Mouse (Mus musculus) intestine, embryonic 16.5 days (tissue): ENCODE data around the gene Ptprn2. TPM values are rescaled to one million over a fixed set of nuclear protein-coding genes. Genes with fewer than 3 reads are reported as not detected.

Experiments used
- ATAC-seq: fragments of 200-750 bp; cut with Nextera tagmentation; 2 replicates; pipeline ENCODE4 v1.8.0; 2017; ENCODE audit warnings: moderate TSS enrichment, moderate library complexity
- H3K27ac ChIP-seq: fragments of 300-500 bp; sonication (generic); 2 replicates; pipeline ENCODE4 v1.5.1; 2014; ENCODE audit warnings: mild to moderate bottlenecking, low read length
- H3K27me3 ChIP-seq: fragments of 300-500 bp; sonication (generic); replicated peaks from 2 replicates; pipeline ENCODE4 v1.6.1; 2014; ENCODE audit warnings: low read length, control low read depth, mixed read lengths; ENCODE audit not compliant: control insufficient read depth, insufficient read depth
- H3K36me3 ChIP-seq: fragments of 300-500 bp; sonication (generic); 2 replicates; pipeline ENCODE4 v1.6.1; 2014; ENCODE audit warnings: low read length, control low read depth; ENCODE audit not compliant: control insufficient read depth, insufficient read depth
- H3K4me1 ChIP-seq: fragments of 300-500 bp; sonication (generic); 2 replicates; pipeline ENCODE4 v1.6.1; 2014; ENCODE audit warnings: low read length, control low read depth, mixed read lengths; ENCODE audit not compliant: control insufficient read depth, insufficient read depth
- H3K4me2 ChIP-seq: fragments of 300-500 bp; sonication (generic); 2 replicates; pipeline ENCODE4 v1.6.1; 2014; ENCODE audit warnings: low read depth, low read length, control low read depth
- H3K4me3 ChIP-seq: fragments of 300-500 bp; sonication (generic); 2 replicates; pipeline ENCODE4 v1.5.1; 2014; ENCODE audit warnings: mild to moderate bottlenecking, low read length
- H3K9ac ChIP-seq: fragments of 300-500 bp; sonication (generic); 2 replicates; pipeline ENCODE4 v1.6.1; 2014; ENCODE audit warnings: low read depth, low read length
- H3K9me3 ChIP-seq: fragments of 300-500 bp; sonication (generic); 2 replicates; pipeline ENCODE4 v1.6.1; 2016; ENCODE audit warnings: low read length, control low read depth; ENCODE audit not compliant: control insufficient read depth
- WGBS: fragments of 180-500 bp; shearing (Covaris S2); extraction: QIAGEN DNeasy Blood & Tissue Kit; methylation state at CpG from one replicate; pipeline ENCODE4 v1.1.7; 2014; 5-methylcytosine and 5-hydroxymethylcytosine counted together
- polyA plus RNA-seq: library from polyadenylated mRNA; unstranded; fragments of >200 nt; fragmentation: Nextera tagmentation; extraction: Ambion mirVana; gene quantifications from 2 replicates; pipeline ENCODE4 v1.2.1, GENCODE M21; 2015

The Ptprn2 gene
- polyA plus RNA-seq, 1 experiment from 2014 or later, result 1.8 TPM

DNA sequence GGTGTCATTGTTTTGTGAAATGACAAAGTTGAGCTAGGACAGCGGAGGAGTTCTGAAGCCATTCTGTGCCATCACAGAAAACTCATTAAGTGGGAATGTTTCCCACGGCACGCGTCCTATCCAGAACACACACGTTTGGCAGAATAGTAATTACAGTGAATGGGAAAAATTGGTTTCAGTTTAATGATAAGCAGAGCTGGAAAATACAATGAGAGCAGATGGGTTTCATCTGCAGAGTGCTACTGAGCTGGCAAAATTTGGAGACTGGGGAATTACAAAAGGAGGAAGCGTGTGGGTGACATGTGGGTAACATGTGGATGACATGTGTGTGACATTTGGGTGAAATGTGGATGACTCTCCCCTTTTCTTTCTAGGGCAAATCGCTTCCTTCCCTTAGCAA, 66.0 kb downstream of the Ptprn2 start:
- Histone ChIP-seq H3K27ac (no peak overlapping the region), H3K9me3 (no peaks in the 10 kb centered on the region), H3K36me3 (no peaks in the 10 kb centered on the region), H3K4me1 (no peaks in the 10 kb centered on the region), H3K27me3 (no peaks in the 10 kb centered on the region), H3K4me2 (no peak overlapping the region), H3K9ac (no peak overlapping the region), H3K4me3 (no peak overlapping the region)
- 79% methylated on average over 7 of the region's 7 CpGs for WGBS
- ATAC-seq, result no peak

DNA sequence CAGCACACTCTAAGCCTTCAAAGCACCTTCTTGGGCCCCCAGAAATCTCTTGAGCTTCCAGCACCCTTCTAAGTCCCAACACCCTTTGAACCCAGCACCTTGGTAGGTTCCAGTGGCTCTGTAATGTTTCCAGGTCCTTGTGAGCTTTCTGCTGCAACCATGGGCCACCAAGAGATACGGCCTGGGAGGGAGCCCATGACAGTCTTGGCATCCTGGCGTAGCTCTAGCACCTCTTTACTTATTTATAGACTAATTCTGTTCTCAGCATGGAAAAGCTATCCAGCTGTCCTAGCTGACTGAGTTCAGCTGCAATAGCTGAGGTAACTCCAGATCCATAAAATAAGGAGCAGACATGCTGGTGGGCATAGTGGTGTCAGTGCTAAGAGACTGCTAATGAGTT, 66.8 kb downstream of the Ptprn2 start:
- 81% methylated on average over 2 of the region's 2 CpGs for WGBS
- no peak overlapping the region for H3K9ac ChIP-seq

DNA sequence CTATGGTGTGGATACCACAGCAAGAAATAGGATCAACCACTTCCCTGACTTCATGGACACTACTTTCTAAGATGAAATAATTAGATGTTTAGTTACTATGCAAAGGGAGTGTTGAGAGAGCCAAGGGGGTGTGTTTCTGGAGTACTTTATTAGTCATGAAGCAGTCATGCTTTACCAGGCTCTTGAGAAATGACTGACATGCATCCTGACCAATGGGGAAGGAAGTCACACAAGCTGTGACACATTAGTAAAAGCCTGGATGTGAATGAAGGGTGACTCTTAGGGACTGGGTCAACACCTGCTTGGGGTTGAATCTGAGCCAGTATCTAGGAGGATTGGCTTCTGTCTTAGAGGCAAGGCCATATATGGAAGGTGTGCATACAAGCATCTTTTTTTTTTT, 67.8 kb downstream of the Ptprn2 start:
- Histone ChIP-seq H3K27me3 (no peaks in the 10 kb centered on the region), H3K27ac (no peak overlapping the region), H3K4me3 (no peak overlapping the region), H3K9me3 (no peaks in the 10 kb centered on the region), H3K4me2 (no peak overlapping the region), H3K4me1 (no peaks in the 10 kb centered on the region), H3K36me3 (no peaks in the 10 kb centered on the region), H3K9ac (no peak overlapping the region)
- ATAC-seq, result no peak

More for the DNA sequence above, 66.8 kb downstream of the Ptprn2 start:
- H3K36me3 ChIP-seq, result no peaks in the 10 kb centered on the region
- no peak overlapping the region for H3K4me3 ChIP-seq
- no peaks in the 10 kb centered on the region for H3K4me1 ChIP-seq
- ATAC-seq, result no peak
- H3K4me2 ChIP-seq, result no peak overlapping the region
- no peaks in the 10 kb centered on the region for H3K27me3 ChIP-seq
- H3K9me3 ChIP-seq, result no peaks in the 10 kb centered on the region
- H3K27ac ChIP-seq, result no peak overlapping the region

DNA sequence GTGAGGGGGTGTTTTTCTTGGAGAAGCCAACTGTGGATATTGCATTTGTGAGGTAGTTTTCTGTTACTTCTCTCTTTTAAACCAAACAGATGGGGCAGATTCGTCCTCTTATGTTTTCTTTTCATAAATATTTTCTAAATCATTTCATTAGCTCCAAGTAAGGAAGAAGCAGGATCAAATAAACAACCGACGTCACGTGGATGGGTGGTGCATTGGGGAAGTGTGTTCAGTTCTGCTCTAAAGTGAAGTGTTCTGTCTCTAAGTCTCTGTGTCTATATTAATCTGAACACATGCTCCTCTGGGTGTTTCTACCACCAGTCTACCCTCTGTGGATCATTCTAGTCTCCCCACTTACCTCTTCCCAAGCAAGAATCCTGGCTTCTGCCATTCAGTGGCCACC, 70.4 kb downstream of the Ptprn2 start:
- Histone ChIP-seq H3K9me3 (no peaks in the 10 kb centered on the region), H3K4me1 (no peaks in the 10 kb centered on the region), H3K36me3 (no peaks in the 10 kb centered on the region), H3K27me3 (no peaks in the 10 kb centered on the region), H3K4me2 (no peak overlapping the region), H3K4me3 (no peak overlapping the region), H3K9ac (no peak overlapping the region), H3K27ac (no peak overlapping the region)
- no peak for ATAC-seq
- 58% methylated on average over 4 of the region's 4 CpGs for WGBS

DNA sequence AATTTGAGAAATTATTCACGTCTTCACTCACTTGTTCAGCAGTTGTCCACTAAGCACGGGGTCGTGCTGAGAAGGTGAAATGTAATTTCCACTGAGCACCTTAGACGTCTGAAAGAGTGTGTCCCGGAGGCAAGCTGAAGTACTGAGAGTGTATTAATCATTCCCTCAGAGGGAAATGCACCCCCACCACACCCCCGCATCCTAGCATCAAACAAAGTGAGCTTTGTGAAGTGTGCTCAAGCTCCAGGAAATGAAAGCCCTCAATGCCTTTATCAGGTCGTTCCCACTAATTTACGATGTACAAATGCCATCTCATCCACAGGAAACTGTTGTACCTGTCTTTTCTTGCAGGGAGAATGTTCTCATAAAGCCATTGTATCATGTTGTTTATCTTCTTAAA, 78.9 kb downstream of the Ptprn2 start:
- Histone ChIP-seq H3K9ac (no peak overlapping the region), H3K4me3 (no peak overlapping the region), H3K4me1 (no peaks in the 10 kb centered on the region), H3K36me3 (no peaks in the 10 kb centered on the region), H3K4me2 (no peak overlapping the region), H3K27me3 (no peaks in the 10 kb centered on the region), H3K27ac (no peak overlapping the region), H3K9me3 (no peaks in the 10 kb centered on the region)
- 49% methylated on average over 8 of the region's 8 CpGs for WGBS
- ATAC-seq, result no peak

DNA sequence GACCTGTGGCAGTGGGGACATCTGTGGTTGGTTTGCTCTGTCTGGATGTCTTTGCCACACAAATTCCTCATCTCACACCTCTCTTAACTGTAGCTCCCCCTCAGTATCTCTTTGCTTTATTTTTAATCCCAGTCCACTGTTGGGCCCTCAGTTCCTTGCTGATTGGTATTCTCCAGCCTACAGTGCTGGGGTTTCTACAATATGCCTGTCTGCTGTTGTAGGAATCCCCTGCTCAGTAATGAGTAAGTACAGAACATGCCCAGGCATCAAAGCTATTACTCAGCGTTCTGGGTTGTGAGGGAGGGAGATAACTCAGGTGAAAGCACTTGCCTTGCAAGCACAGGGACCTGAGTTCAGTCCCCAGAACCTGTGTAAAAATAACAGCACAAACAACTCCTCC, 81.2 kb downstream of the Ptprn2 start:
- H3K9me3 ChIP-seq, result no peaks in the 10 kb centered on the region
- H3K4me2 ChIP-seq, result no peak overlapping the region
- H3K4me1 ChIP-seq, result no peaks in the 10 kb centered on the region
- H3K27ac ChIP-seq, result no peak overlapping the region
- H3K36me3 ChIP-seq, result no peaks in the 10 kb centered on the region
- no peak overlapping the region for H3K4me3 ChIP-seq
- no peaks in the 10 kb centered on the region for H3K27me3 ChIP-seq
- no peak for ATAC-seq
- WGBS, result 52% methylated on average over 1 of the region's 1 CpGs
- no peak overlapping the region for H3K9ac ChIP-seq

DNA sequence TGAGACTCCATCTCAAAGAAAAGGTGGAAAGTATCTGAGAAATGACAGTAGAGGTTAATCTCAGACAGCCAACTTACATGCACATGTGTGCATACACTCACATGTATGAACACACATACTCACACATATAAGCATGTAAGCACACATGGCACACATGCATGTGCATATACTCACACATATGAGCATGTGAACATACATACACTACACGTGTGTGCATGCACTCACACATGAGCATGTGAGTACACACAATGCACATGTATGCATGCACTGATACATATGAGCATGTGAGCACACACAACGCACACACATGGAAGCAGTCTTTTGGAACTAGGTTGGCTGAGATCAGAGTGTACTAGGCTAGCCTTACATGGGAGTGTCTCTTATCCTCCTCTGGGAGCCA, 81.7 kb downstream of the Ptprn2 start:
- 80% methylated on average over 2 of the region's 2 CpGs for WGBS

DNA sequence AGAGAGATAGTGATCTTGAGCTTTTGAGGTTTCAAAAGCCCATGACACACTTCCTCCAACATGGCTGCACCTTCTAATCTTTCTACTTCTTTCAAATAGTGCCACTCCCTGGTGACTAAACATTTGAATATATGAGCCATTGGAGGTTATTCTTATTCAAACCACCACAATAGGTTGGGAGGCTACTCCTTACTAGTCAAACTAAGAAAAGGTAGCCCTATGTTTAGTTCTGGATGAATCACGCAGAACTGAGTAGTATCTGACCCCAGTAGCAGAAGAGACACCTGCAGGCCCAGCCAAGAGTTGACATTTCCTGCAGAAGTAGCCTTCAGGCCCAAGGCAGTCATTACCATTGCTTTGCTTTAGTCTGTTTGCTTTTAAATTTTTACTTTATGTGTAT, 84.0 kb downstream of the Ptprn2 start:
- Histone ChIP-seq H3K36me3 (no peaks in the 10 kb centered on the region), H3K27ac (no peak overlapping the region), H3K9ac (no peak overlapping the region), H3K4me1 (no peaks in the 10 kb centered on the region), H3K4me2 (no peak overlapping the region), H3K4me3 (no peak overlapping the region), H3K9me3 (no peaks in the 10 kb centered on the region), H3K27me3 (no peaks in the 10 kb centered on the region)
- no peak for ATAC-seq
- 81% methylated on average over 1 of the region's 1 CpGs for WGBS

More for the DNA sequence above, 81.7 kb downstream of the Ptprn2 start:
- no peaks in the 10 kb centered on the region for H3K36me3 ChIP-seq
- H3K9me3 ChIP-seq, result no peaks in the 10 kb centered on the region
- no peaks in the 10 kb centered on the region for H3K4me1 ChIP-seq
- no peak overlapping the region for H3K4me3 ChIP-seq
- no peak for ATAC-seq
- no peak overlapping the region for H3K27ac ChIP-seq
- H3K9ac ChIP-seq, result no peak overlapping the region
- no peak overlapping the region for H3K4me2 ChIP-seq
- H3K27me3 ChIP-seq, result no peaks in the 10 kb centered on the region

DNA sequence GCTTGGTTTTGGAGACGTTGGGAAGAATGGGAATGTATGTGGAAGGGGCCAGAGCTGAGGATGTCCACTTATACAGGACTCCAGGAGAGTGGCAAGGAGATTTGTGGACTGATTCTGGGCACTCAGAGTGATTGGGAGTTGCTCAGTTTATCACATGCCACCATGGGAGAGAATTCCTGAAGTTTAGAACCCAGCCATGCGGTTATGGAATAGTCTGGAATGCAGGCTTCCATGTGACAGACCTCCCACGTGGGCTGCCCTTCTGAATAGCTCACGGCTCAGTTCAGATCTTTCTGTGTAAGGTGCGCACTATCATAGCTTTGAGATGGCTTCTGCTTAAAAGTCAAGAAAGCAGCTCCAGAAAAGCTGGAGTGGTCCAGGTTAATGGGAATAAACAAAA, 88.6 kb downstream of the Ptprn2 start:
- 59% methylated on average over 5 of the region's 5 CpGs for WGBS
- Histone ChIP-seq H3K4me1 (no peaks in the 10 kb centered on the region), H3K36me3 (no peaks in the 10 kb centered on the region), H3K4me3 (no peak overlapping the region), H3K9me3 (no peaks in the 10 kb centered on the region), H3K4me2 (no peak overlapping the region), H3K27me3 (no peaks in the 10 kb centered on the region), H3K27ac (no peak overlapping the region), H3K9ac (no peak overlapping the region)
- ATAC-seq, result no peak

DNA sequence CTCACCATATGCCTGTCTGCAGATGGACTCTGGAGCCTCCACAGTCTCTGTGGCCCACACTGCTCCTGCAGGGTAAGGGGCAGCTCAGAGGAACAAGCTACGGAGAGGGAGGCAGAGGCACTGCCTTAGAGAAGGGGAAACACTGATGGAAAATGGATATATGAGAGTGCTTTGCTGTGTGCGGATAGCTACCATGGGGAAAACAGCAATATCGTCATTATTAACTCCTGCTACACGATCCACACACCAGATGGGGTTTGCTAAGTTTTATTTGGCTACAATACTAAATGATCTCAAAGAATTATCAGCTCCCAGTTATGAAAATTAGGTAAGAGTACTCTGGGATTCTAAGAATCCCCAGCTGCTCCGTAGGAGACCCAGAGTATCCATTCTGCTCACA, 89.2 kb downstream of the Ptprn2 start:
- ATAC-seq, result no peak
- Histone ChIP-seq H3K4me2 (no peak overlapping the region), H3K4me1 (no peaks in the 10 kb centered on the region), H3K9ac (no peak overlapping the region), H3K4me3 (no peak overlapping the region), H3K27me3 (no peaks in the 10 kb centered on the region), H3K36me3 (no peaks in the 10 kb centered on the region), H3K27ac (no peak overlapping the region), H3K9me3 (no peaks in the 10 kb centered on the region)
- 72% methylated on average over 5 of the region's 5 CpGs for WGBS
